Mouse (Mus musculus): ENCODE data around the gene Ranbp3l. TPM values are rescaled to one million over a fixed set of nuclear protein-coding genes. Genes with fewer than 3 reads are reported as not detected.

Gene Ranbp3l
- total RNA-seq, 2 experiments from 2014 or later: 7.9 to 9.4 TPM

DNA sequence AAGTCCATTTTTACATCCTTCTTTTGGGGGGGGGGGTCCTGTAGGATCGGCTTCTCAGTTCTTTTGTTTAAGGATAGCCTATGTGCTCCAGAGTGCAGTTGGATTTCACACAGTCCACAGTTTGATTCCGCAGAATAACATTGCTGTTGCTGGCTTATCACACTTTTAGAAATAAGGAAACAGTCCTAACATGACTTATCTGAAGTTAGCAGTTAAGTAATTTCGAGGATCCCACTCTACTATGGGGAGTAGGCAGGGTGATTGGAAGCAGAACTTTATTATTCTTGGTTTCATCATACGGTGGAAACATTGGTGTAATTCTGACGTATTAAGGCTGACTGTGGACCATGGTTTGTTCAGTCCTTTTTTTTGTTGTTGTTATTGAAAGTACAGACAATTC, 122.9 kb downstream of the Ranbp3l start:
- intact Hi-C loops (cut with DNase I): no loop called here

DNA sequence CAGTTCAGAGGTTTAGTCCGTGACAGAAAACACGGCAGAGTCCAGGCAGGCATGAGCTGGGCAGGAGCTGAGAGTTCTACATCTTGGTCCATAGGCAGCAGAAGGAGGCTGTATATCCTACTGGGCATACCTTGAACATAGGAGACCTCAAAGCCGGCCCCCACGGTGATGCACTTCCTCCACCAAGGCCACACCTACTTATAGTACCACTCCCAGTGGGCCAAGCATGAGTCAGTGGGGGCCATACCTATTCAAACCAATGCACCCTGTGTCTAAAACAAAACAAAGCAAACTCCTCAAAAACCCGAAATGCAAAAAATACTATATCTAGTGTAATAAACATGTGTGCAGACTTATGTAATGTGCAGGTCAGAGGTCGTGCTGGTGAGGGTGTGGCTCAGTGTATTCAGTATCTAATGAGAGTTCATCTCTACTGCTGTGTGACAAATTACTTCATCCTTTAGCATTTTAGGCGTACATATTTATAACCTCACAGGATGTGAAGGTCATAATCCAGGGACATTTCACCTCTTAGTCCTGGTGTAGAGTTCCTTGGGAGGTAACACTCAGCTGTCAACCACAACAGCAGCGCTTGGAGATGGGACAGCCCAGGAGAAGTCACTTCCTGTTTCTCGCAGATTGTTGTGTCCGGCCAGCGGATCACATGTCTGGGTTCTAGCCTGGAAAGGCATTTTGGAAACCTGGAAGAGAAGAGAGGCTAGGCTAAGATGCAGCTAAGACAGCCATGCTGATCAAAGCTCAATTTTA, 126.0 kb downstream of the Ranbp3l start:
- no peak for DNase-seq
- intact Hi-C loops (cut with DNase I): no loop called here

More for the DNA sequence above, 122.9 kb downstream of the Ranbp3l start:
- DNase-seq: no peak

DNA sequence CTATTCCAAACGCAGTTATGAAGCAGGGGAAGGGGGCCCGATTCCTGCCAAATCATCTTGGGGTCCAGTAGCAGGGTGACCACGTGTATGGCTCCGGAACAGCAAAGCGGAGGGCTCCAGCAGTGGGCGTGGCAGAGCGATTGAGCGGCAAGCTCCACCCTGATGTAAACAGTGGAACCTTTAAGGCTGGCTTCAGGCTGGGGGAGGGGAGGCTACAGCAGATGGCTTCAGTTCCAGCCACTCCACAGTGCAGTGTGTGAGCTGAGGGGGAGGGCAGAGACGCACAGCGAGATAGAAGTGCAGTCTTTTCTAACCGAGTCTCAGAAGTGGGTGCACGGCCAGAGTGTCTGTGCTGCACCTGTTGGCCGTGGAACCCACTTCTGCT, 126.6 kb downstream of the Ranbp3l start:
- peak; percentile 64 for DNase-seq
- intact Hi-C loops (cut with DNase I): no loop called here

DNA sequence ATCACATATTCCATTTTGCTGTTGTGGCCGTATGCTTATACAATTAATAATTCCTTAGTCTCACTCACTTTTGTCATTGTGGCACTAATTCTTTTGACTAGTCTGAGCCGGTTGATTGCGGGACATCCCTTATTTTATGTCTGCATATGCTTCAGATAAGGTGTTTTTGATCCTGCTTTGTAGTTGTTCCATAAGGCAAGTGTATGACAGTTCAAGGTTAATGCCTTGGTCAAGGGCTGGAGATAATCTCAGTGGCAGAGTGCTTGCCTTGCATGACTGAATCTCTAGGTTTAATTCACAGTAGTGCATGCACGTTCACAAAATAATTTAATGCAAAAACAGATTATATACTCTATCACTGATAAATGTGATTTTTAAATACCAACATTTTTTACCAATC, 129.1 kb downstream of the Ranbp3l start:
- DNase-seq: no peak
- intact Hi-C loops (cut with DNase I): no loop called here

DNA sequence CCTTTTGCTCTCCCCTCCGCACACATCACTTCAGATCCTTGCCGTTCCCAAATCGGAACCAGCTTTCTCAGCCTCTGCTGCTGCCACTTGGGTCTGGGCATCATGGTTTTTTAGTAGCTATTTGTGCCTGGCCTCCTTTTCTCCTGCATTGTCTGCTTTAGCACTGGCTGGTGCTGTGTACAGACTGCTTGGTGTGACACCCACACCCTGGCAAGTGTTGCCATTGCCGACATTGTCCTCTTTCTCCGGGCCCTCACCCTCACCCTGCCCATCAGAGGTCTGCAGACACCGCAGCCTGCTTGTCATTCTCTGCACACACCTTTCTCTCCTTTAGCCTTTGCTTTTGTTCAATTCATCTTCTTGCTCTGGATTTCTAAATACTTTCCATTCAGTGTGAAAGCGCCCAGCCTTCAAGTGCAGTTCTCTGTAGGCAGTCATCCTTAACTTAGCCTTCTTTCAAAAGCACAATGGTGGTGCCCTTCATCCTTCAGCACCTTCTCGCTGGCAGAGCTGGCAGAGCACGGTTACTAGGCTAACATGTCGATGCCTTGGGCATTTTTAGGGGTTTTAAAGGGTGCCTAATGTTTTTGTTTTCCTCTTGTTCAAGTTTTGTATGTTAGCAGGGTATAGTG, 132.8 kb downstream of the Ranbp3l start:
- intact Hi-C loops (cut with DNase I): no loop called here
- DNase-seq: no peak

DNA sequence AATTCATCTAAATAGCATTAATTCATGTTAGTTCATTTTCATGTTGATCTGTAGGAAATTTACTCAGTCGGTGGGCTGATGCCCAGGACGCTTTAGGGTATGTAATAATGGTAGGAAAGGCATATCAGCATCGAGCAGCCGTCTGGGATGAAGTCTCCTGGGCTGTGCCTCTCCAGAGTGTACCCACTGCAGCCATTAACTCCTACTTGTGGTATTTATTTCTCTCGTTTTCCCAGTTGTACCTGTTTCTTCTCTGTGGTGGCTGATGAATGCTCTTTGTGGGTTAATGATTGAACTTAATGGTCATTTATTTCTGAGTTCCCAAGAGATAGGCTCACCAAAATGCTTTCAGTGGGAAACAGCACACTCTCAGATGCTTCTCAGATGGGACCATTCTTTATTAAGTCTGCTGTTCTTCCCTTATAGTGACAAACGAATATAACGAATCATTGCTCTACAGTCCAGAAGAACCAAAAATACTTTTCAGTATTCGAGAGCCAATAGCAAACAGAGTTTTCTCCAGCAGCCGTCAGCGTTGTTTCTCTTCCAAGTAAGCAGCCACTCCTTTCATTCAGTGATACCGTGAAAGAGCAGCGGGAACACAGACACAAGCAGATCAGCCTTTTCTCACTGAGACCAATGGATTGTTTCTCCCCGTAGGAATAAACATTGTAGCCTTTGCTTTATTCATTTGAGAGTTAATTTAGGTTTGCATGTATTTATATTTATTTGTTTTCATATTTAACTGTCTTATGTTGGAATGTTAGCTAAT, 138.7 kb downstream of the Ranbp3l start:
- DNase-seq: no peak
- intact Hi-C loops (cut with DNase I): no loop called here

DNA sequence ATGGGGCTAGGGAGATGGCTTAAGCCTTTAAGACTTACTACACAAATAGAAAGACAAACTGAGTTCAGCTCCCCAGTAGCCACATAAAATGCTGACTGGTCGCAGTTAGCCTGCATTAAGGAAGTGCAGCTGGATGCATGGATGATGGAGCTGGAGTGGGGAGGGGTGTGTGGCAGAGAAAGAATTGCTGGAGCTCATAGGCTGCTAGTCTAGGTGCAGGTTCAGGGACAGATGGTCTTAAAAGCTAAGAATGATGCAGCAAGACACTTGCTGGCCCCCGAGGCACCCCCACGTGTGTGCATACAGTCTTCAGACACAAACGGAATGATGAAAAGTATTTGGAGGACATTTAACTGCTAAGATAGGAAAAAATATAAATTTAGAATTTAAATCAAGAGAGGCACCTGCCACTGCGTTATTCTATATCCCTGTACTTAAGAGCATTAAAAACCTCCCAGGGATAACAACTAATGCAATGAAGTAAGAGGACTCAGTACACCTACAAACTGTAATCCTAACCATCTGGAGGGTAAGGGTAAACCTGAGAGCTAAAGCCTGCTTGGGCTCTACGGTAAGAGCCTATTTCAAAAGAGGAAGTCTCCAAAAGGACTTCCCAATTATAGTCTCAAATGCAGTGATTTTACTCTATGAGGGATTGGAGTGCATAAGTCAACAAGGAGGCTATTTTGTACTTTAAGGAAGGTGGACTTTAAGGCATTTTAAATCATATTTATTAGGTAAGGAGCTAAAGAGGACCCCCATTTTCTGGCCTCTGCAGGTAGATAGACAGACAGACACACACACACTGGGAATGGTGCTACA, 143.0 kb downstream of the Ranbp3l start:
- DNase-seq: no peak
- intact Hi-C loops (cut with DNase I): no loop called here

DNA sequence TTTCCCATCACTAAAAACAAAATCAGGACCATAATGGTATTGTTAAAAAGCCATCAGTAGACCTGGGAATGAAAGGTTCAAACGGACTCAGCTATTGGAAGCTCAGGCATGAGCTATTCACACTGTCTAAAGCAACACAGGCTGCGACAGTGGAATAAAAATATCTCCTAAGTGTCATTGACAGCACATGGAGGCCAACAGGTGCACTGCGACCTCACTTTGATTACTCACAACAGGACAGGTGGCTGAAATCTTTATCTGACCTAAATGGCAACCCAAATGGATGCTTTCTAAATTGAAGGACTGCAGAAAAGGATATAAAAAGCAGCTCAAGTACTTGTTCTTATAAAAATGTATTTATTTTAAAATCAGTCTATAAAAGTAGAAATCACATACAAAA, 143.9 kb downstream of the Ranbp3l start:
- DNase-seq: no peak
- intact Hi-C loops (cut with DNase I): no loop called here

DNA sequence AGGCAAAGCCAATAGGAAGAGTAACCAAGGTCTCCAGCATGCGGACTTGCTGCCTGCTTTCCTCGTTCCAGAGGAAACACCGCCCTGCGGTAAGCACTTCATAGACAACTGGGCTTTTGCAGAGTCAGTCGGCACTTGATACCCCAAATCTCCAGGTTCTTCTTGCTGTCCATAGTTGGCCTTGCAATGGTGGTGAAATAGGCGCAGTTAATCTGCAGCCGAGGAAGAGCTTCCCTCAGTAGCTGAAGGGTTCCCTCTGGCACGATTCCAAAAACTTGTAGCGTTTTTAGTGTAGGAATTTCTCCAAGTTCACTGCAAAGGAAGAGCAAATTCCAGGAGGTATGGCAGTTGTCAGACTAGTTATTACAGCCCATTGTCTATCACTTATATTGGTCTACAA, 145.8 kb downstream of the Ranbp3l start:
- intact Hi-C loops (cut with DNase I): no loop called here
- no peak for DNase-seq

DNA sequence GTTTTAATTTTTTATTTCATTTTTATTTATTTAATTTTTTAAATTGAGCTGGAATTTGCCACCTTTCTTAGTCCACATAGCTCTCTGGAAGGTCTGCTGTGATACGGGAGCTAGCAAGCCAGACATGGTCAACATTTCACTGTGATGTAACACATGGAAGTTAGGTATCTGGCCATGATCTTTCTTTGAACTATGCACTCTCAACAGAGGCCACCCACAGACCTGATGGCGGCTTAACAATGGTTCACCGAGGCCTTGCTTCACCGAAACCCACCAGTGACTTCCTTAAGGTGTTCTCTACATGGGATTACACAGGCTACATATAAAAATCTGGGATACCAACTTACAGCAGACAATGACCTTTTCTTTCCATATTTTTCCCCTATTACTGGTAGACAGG, 146.4 kb downstream of the Ranbp3l start:
- DNase-seq: no peak
- intact Hi-C loops (cut with DNase I): no loop called here

DNA sequence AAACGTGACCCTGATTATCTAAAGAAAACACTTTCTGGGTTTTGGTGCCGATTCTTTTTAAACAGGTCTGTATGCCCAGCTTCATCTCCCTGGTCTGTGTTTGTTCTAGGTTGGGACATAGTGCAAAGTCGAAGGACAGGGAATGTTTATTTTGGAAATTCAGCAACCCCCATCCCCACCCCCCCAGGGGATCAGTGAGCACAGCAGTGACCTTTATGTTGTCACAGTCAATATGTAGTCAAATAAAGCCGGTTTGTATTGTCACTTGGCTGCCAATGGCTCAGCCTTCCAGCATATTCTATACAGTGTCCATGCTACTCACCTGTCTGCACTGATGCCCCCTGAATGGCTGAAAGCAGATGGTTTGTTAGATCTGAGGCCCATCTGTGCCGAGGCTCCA, 146.8 kb downstream of the Ranbp3l start:
- no peak for DNase-seq
- intact Hi-C loops (cut with DNase I): no loop called here

Other genes starting within 250 kb of the Ranbp3l start
- 10 to 100 TPM; 28.1 TPM for gene Nadk2, start 103.3 kb downstream of the Ranbp3l start, total RNA-seq (2021)
- 10 to 100 TPM; 52.2 to 52.6 TPM for gene Lmbrd2, start 172.6 kb downstream of the Ranbp3l start, total RNA-seq (2021)
- 10 to 100 TPM in 1 of 2 experiments, 1 to 10 TPM in 1; 9.6 to 11.8 TPM for gene Skp2, start 187.5 kb downstream of the Ranbp3l start, total RNA-seq (2021)

All from left cerebral cortex, postnatal 4 days (tissue).